Mouse (Mus musculus) spleen, postnatal 4 days (tissue): ENCODE measurements around the gene Agrn.

ENCODE experiments used
- DNase-seq, 2 experiments: peaks; one replicate each; pipeline ENCODE4 v3.0.0; 2022; ENCODE audit warnings: low spot score in 2 of 2

Agrn gene

GRCm38 (mm10) chr4:156202462-156202893, 5.2 kb upstream of the Agrn start:
- peak in 1 of 2 experiments; percentile 54 for DNase-seq

GRCm38 (mm10) chr4:156200623-156201475, 3.6 kb upstream of the Agrn start, which contains the start of gene Isg15:
TSS of gene Isg15 (minus strand) at chr4:156200818.
- DNase-seq: no peak

- DNase-seq: peak; percentile 90 to 94
Measured at GRCm38 (mm10) chr4:156197829-156198205, 529 bp upstream of the Agrn start.

GRCm38 (mm10) chr4:156195927-156196870, 1.1 kb downstream of the Agrn start:
- peak; percentile 37 to 75 for DNase-seq

GRCm38 (mm10) chr4:156194346-156194745, 2.9 kb downstream of the Agrn start:
- DNase-seq: no peak

GRCm38 (mm10) chr4:156193906-156194305, 3.4 kb downstream of the Agrn start:
- no peak for DNase-seq

GRCm38 (mm10) chr4:156193200-156193590, 4.1 kb downstream of the Agrn start:
- DNase-seq: no peak

GRCm38 (mm10) chr4:156192421-156193199, 4.7 kb downstream of the Agrn start:
- no peak for DNase-seq

GRCm38 (mm10) chr4:156188811-156189323, 8.4 kb downstream of the Agrn start:
- no peak for DNase-seq

GRCm38 (mm10) chr4:156188162-156188810, 9.0 kb downstream of the Agrn start:
- no peak for DNase-seq

- no peak for DNase-seq
Measured at GRCm38 (mm10) chr4:156185950-156186850, 11.1 kb downstream of the Agrn start.

- no peak for DNase-seq
Measured at GRCm38 (mm10) chr4:156185456-156185949, 11.8 kb downstream of the Agrn start.

GRCm38 (mm10) chr4:156184291-156184954, 12.9 kb downstream of the Agrn start:
- DNase-seq: no peak

GRCm38 (mm10) chr4:156183747-156184146, 13.5 kb downstream of the Agrn start:
- no peak for DNase-seq

GRCm38 (mm10) chr4:156177630-156178029, 19.7 kb downstream of the Agrn start:
- no peak for DNase-seq

GRCm38 (mm10) chr4:156171828-156172227, 25.5 kb downstream of the Agrn start:
- DNase-seq: no peak

GRCm38 (mm10) chr4:156169129-156169528, 28.2 kb downstream of the Agrn start:
- DNase-seq: peak in 1 of 2 experiments; percentile 56

- DNase-seq: peak in 1 of 2 experiments; percentile 57
Measured at GRCm38 (mm10) chr4:156168611-156169010, 28.7 kb downstream of the Agrn start.

- peak in 1 of 2 experiments; percentile 58 for DNase-seq
Measured at GRCm38 (mm10) chr4:156166477-156166876, 30.8 kb downstream of the Agrn start.
